Mouse (Mus musculus) lung, adult 2 months (tissue): ENCODE measurements around the gene Hexim2. TPM values are rescaled to one million over a fixed set of nuclear protein-coding genes. Genes with fewer than 3 reads are reported as not detected.

Experiments
- DNase-seq: peaks from one replicate; pipeline ENCODE4 v3.0.0; 2022
- H3K4me1 ChIP-seq: fragments of 200-500 bp; 2 replicates; pipeline ENCODE4 v1.6.1; 2011; ENCODE audit warnings: low read length; ENCODE audit not compliant: control insufficient read depth, insufficient read depth
- H3K4me3 ChIP-seq: fragments of 200-500 bp; replicated peaks from 2 replicates; pipeline ENCODE3; 2011; ENCODE audit warnings: low read depth, mild to moderate bottlenecking, control low read depth, low read length; ENCODE audit errors: extremely low read depth
- CTCF ChIP-seq: fragments of 200-500 bp; IDR thresholded peaks from 2 replicates; pipeline ENCODE4 v1.5.1; 2011; ENCODE audit warnings: mild to moderate bottlenecking, low read length, control low read depth; ENCODE audit not compliant: insufficient read depth
- POLR2A ChIP-seq: fragments of 200-500 bp; IDR thresholded peaks from 2 replicates; pipeline ENCODE4 v1.6.1; 2011; ENCODE audit warnings: low read depth, mild to moderate bottlenecking, control low read depth, low read length, borderline replicate concordance; ENCODE audit errors: extremely low read depth
- WGBS: fragments of 180-500 bp; shearing (Covaris S2); methylation state at CpG from one replicate; pipeline ENCODE4 v1.1.7; 2018; 5-methylcytosine and 5-hydroxymethylcytosine counted together
- polyA plus RNA-seq: library from polyadenylated mRNA; depleted of rRNA; stranded (reverse); fragments of >200 nt; gene quantifications from 2 replicates; pipeline ENCODE4 v1.2.3, GENCODE M21; 2012

Gene Hexim2
- polyA plus RNA-seq, 1 experiment: 4.7 TPM

GRCm38 (mm10) chr11:103171703-103172391, 39.6 kb downstream of the Hexim2 start:
- WGBS: 56% methylated on average over 9 of the region's 9 CpGs
- Histone ChIP-seq H3K4me3 (peak overlapping the region; percentile 43), H3K4me1 (no peaks in the 10 kb centered on the region)
- TF ChIP-seq CTCF (no peak), POLR2A (no peak)
- DNase-seq: no peak

DNA sequence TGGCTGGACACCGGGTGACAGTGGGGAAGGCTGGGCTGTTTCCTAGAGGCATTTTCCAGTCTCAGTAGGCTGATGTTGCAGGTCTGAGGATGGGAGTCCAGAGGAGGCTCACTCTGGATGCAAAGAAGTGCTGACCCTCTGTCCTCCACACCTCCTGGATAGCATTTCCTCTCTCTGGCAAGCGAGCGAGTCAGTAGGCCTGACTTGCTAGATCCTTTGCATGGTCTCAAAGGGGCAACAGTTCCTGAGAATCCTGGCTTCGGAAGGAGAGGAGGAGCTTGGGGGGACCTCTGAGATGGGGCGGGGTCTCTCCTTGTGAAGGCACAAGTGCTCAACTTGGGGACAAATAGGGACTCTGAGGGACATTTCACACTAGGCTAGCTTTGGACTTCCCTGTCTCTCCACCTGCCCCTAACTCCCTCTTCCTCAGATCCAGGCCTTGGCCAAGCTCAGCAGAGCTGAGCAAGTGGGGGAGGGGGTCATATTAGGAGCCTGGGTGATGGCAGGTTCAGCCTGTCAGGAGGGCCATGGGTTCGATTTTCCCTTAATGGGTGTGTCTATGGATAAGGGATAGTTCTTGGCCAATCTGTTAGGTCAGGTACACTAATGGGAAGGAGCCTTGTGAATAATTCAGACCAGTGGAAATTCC, 40.3 kb downstream of the Hexim2 start:
- Histone ChIP-seq H3K4me3 (peak overlapping the region; percentile 9), H3K4me1 (no peaks in the 10 kb centered on the region)
- DNase-seq: no peak
- 79% methylated on average over 6 of the region's 6 CpGs for WGBS
- TF ChIP-seq CTCF: no peak
- no peak for TF ChIP-seq POLR2A

- Histone ChIP-seq H3K4me1 (no peaks in the 10 kb centered on the region), H3K4me3 (peak overlapping the region; percentile 20)
- 78% methylated on average over 7 of the region's 7 CpGs for WGBS
- TF ChIP-seq CTCF (no peak), POLR2A (no peak)
- DNase-seq: no peak
Measured at GRCm38 (mm10) chr11:103173041-103173770, 41.0 kb downstream of the Hexim2 start.

DNA sequence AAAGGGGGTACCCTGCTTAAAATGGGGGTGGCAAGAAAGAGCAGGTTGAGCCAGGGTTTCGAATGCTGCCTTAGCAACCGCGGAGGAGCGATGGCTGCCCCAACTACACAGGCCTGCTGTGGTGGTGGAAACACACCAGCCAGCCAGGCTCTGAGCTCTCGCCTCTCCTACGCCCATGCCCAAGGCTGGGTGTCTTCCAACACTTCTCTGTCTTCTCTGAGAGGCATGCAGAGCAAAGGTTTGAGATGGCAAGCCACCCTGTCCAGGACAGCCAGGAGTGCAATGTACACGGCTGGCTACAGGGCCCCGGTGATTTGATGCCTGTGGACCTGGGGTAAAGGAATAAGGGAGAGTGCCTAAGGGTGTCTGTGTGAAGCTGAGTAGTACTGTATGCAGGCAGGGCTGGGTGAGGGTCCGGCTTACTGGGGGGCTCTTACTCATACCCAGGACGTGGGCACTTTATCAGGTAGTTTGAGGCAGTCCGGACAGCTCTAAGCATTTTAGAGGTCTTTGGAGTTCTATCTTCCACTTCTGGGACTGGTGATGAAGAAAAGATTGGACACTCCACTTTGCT, 41.6 kb downstream of the Hexim2 start:
- no peak for TF ChIP-seq CTCF
- no peak for TF ChIP-seq POLR2A
- no peak for DNase-seq
- WGBS: 86% methylated on average over 11 of the region's 11 CpGs
- H3K4me3 ChIP-seq: peak overlapping the region; percentile 20
- no peaks in the 10 kb centered on the region for H3K4me1 ChIP-seq

GRCm38 (mm10) chr11:103174411-103174832, 42.2 kb downstream of the Hexim2 start:
- H3K4me3 ChIP-seq: peak overlapping the region; percentile 31
- WGBS: 63% methylated on average over 5 of the region's 5 CpGs
- TF ChIP-seq POLR2A (no peak), CTCF (no peak)
- H3K4me1 ChIP-seq: no peaks in the 10 kb centered on the region
- DNase-seq: no peak

- 50% methylated on average over 8 of the region's 8 CpGs for WGBS
- no peaks in the 10 kb centered on the region for H3K4me1 ChIP-seq
- H3K4me3 ChIP-seq: no peak overlapping the region
- TF ChIP-seq POLR2A (no peak), CTCF (no peak)
- no peak for DNase-seq
Measured at GRCm38 (mm10) chr11:103174891-103175391, 42.7 kb downstream of the Hexim2 start.

GRCm38 (mm10) chr11:103175688-103176442, 43.6 kb downstream of the Hexim2 start:
- Histone ChIP-seq H3K4me1 (no peaks in the 10 kb centered on the region), H3K4me3 (no peak overlapping the region)
- no peak for DNase-seq
- no peak for TF ChIP-seq POLR2A
- no peak for TF ChIP-seq CTCF
- 63% methylated on average over 14 of the region's 14 CpGs for WGBS

- no peaks in the 10 kb centered on the region for H3K4me1 ChIP-seq
- no peak for DNase-seq
- WGBS: 88% methylated on average over 1 of the region's 1 CpGs
- TF ChIP-seq CTCF (no peak), POLR2A (no peak)
- H3K4me3 ChIP-seq: no peak overlapping the region
Measured at GRCm38 (mm10) chr11:103176510-103176909, 44.3 kb downstream of the Hexim2 start.

DNA sequence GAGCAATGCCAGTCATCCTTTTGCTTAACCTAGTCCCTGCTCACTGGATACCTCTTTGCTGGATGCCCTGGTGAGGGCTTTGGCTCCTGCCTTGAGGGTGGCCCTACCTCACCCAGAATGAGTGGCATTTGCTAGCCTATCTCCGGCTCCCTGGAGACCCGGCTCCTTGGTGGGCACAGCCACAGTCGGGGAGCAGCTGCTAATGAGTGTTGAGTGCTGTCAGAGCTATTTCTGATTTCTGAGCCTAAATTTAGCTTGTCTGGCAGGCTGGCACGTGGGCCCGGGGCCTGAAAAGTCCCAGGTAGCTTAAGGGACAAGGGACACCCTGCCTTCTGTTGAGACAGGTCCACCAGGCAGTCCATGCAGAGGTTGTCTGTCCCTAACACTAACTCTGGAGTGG, 45.0 kb downstream of the Hexim2 start:
- Histone ChIP-seq H3K4me3 (no peak overlapping the region), H3K4me1 (no peaks in the 10 kb centered on the region)
- no peak for TF ChIP-seq CTCF
- TF ChIP-seq POLR2A: no peak
- no peak for DNase-seq
- WGBS: 71% methylated on average over 5 of the region's 5 CpGs
